Mouse (Mus musculus) adrenal gland, adult 18-20 months (tissue): ENCODE data around the gene Nelfb. TPM values are rescaled to one million over a fixed set of nuclear protein-coding genes. Genes with fewer than 3 reads are reported as not detected.

Experiments used
- DNase-seq, 2 experiments: peaks; one replicate each; pipeline ENCODE4 v3.0.0; 2021 to 2022; ENCODE audit warnings: low spot score in 2 of 2
- total RNA-seq, 2 experiments: library from RNA; stranded (reverse); gene quantifications; 1 replicate in 1 of 2; 2 replicates in 1 of 2; pipeline ENCODE4 v1.2.3; 2021

The Nelfb gene
- total RNA-seq, 2 experiments from 2014 or later: 48.8 to 49.5 TPM

- DNase-seq: no peak
Measured at GRCm38 (mm10) chr2:25200631-25201030, 10.7 kb downstream of the Nelfb start.

DNA sequence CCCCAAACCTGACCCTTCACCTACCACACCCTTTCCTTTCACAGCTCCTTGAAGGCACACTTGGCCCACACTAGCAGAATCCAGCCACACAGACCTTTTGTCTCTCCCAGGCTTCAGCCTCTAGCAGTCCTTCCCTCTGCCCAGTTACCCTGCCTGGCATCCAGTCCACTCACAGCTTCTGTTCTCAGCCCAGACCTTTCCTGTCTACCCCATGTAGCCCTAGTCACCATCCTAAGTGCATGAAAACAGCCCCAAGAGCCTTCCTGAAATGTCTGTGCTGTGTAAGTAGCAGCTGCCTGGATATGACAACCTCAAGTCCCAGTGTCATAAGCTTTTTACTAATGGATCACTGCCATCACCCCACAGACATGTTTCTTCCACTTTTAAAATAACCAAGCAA lies 13.3 kb downstream of the Nelfb start:
- DNase-seq: no peak

- no peak for DNase-seq
Measured at GRCm38 (mm10) chr2:25197191-25197590, 14.1 kb downstream of the Nelfb start.

- peak; percentile 68 to 71 for DNase-seq
Measured at GRCm38 (mm10) chr2:25196172-25196954, 14.9 kb downstream of the Nelfb start, which contains the start of gene Tor4a. Gene Tor4a (minus strand): TSS chr2:25196886.

DNA sequence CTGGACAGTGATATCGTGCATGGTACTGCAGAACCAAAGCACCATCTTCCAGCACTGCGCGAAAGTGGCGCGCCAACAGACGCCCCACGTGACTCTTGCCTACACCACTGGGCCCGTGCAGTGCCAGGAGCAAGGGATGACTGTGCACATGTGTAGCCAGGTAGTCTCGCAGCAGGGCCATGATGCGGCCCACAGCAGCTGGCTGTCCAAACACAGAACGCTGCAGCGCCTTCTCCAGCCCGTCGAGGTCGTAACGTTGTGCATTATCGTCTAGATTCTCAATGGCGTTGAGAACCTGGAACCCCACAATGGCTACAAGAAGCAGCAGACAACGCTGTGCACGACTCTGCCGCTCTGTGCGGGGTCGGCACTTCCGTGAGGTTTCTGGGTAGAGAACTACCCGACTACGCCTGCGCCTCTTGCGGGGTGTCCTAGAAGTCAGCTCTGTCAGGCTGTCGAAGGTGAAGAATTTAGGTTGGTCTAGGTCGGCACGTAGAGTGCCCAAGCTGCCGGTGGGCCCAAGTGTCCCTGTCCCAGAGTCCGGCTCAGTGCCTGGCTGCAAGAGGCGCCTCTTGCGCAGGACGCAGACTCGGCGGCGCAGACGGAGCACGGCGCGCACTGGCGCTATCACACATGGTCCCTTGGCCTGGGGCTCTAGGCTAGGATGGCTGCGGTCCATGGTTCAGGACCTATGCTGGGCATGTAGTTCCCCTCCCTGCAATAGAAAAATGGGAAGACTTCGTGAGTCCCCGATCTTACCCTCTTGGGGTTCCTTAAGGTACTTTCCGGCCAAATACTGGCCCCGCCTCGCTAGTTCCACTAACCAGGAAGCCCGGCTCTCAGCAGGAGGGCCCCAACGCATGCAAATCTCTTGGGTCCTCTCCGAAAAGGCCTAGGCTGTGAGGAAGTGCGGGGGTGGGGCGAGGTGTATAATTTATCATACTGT lies 15.8 kb downstream of the Nelfb start:
- DNase-seq: peak; percentile 61 to 62

GRCm38 (mm10) chr2:25194486-25195171 lies 16.7 kb downstream of the Nelfb start:
- DNase-seq: peak in 1 of 2 experiments; percentile 31

DNA sequence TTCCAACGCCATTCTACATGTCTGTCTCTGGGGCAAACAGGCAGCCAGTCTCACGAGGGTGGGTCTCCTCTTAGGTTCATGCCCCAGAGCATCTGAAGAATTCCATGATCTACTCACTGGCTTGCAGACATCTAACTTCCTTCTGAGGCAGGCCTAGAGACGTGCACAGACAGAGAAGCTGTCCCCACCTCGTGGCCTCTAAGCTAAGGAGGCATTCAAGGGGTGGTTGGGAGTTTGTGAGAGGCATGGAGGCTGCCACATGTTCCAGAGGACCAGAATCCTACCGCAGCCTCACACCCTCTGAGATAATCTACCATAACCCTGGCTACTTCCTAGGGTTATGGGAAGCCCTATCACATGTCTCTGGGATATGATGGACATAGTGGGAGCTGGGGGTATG lies 17.3 kb downstream of the Nelfb start:
- DNase-seq: no peak

- DNase-seq: peak; percentile 79 to 84
Measured at GRCm38 (mm10) chr2:25193330-25193770, 17.9 kb downstream of the Nelfb start.

DNA sequence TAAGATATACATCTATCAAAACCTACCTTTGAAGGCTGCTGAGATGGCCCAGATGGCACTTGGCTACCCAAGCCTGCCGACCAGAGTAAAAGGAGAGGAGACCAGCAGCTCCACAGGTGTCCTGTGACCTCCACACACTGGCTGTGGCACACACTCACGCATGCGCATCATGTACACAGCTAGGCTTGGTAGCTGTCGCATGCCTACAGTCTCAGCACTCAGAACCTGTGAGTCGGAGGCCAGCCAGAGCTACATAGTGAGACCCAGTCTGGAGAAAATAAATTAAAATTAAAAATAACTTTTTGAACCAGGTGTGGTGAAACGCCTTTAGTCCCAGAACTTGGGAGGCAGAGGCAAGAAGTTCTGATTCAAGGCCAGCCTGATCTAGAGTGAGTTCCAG lies 23.4 kb downstream of the Nelfb start:
- DNase-seq: no peak

GRCm38 (mm10) chr2:25186575-25186930 lies 24.7 kb downstream of the Nelfb start:
- DNase-seq: no peak

DNA sequence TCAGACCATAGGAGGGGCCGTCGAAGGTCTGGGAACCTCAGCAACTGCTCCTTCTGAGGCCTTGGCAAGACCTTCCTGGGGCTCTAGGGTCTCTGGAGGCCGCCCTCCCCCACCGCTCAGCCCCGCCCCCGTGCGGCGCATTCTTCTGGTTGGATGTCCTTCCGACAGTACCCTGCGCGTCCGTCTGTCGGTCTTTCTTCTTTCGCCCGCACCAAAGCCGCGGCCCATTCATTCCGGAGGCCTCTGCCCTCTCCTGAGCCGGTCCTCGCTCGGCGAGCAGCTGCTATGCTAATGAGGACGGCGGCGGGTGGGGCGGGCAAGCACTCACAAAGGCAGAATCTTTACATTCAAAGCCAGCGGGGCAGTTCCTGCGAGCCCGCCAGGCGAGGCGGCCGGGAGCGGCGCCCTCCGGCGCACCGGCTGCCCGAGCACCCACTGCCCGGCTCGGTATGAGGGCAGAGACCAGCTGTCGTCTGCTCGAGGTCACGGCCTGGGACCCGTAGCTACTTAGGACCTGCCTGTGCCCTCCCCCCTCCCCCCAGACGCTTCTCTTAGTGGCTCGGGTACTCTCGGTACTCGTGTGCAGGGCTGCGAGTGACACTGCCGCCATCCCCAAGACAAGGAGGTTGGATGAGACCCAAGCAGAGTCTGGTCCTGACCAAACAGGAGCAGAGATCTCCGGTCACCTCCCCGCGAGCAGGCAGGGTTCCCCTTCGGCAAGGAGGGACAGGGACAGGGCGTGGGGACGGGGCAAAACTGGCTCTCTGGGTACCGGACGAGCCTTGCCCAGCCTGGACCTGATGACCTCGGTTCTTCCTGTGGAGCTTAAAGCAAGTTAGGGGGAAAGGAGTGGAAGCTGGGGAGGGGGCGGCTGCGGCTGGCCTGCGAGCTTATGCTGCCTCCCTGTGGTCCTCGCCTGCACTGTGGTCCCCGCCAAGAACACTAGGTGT lies 25.4 kb downstream of the Nelfb start:
- peak; percentile 22 to 48 for DNase-seq

- no peak for DNase-seq
Measured at GRCm38 (mm10) chr2:25184496-25184895, 26.8 kb downstream of the Nelfb start.

- DNase-seq: no peak
Measured at GRCm38 (mm10) chr2:25183336-25183735, 28.0 kb downstream of the Nelfb start.

- DNase-seq: no peak
Measured at GRCm38 (mm10) chr2:25182664-25183063, 28.6 kb downstream of the Nelfb start.

- no peak for DNase-seq
Measured at GRCm38 (mm10) chr2:25181891-25182397, 29.3 kb downstream of the Nelfb start.

- DNase-seq: peak in 1 of 2 experiments; percentile 40
Measured at GRCm38 (mm10) chr2:25180973-25181890, 30.1 kb downstream of the Nelfb start.

DNA sequence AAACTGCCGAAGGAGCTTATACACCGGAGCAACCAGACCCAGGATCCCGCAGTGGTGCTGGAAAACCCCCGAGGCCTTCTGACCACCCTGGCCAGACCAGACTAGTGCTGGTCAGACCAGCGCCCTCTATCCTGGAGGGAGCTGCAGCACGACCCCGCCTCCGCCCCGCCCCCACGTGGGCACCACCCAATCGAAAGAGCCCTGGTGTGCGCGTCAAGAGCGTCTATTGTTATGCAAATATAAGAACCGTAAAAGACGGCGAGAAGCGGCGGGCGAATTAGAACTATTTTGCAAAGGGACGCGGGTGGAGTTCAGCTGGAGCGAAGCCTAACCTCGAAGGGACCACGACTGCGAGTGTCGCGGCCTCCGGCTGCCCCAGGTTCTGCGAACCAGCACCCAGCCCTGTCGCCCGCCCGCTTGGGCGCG lies 30.8 kb downstream of the Nelfb start, which contains the start of gene Nrarp:
Gene Nrarp, plus strand, starts transcription at position 281 of the 426 bp plus-strand sequence.
- DNase-seq: peak; percentile 81 to 89

GRCm38 (mm10) chr2:25179566-25180217 lies 31.6 kb downstream of the Nelfb start:
- no peak for DNase-seq
